Mouse (Mus musculus) right cerebral cortex, adult 18-20 months (tissue): ENCODE results near the gene Chd2.
A peak's percentile ranks its signal among the peaks of the same experiment; 100 is the strongest.

ENCODE experiments used
- DNase-seq: peaks from one replicate; pipeline ENCODE4 v3.0.0; 2022; ENCODE audit warnings: mixed read lengths

Chd2 gene

DNA sequence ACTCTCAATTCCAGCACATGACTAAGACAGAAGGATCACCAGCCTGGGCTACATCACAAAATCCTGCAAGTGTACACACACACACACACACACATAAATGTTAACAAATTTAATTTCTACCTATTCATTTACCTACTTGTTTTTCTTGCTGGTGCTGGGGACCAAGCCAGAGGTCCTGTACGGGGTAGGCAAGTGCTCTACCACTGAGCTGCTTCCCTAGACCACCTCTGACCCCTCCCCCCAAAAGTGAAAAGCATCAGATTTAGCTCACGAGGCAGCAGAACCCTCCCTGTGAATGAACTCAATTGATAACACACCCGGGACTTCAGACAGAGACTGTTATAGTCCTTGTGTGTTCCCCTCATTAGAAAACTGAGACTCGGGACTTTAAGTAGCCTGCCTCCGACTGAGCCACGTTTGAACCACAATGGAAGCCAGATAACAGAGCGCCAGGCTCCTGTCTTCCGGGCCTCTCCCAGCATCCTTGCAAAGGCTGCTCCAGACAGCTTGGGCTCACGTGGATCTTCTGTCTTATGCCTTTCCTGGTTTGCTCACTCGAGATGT lies 19.9 kb upstream of the Chd2 start:
- DNase-seq = no peak

DNA sequence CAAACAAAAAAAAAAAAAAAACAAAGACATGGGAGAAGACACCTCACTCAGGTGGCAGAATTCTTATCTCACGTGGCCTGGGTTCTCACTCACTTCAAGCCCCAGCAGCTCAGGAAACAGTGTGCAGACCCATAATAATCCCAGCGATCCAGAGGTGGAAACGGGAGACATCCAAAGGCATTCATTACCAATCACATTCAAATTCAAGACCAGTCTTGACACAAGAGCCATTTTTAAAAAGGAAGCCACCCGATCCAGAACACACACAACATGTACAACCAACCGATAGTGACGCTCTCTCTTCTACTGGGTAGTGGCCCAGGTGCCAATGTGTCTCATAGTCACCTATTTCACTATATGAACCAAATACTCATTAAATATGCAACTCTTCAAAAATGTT lies 19.2 kb upstream of the Chd2 start:
- no peak for DNase-seq

DNA sequence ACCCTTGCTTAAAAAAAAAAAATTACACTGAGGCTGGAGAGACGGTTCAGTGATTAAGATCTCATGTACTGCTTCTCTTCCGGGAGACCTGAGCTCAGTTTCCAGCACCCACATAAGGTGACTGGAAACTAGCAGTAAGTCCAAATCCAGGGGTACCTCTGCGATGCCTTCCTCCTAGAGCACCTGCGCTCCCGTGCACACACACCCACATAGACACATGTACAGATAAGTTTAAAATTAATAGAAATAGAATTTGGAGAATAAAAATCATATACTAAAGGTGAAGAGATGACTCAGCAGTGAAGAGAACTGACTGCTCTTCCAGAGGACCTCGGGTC lies 18.2 kb upstream of the Chd2 start:
- DNase-seq = no peak

DNA sequence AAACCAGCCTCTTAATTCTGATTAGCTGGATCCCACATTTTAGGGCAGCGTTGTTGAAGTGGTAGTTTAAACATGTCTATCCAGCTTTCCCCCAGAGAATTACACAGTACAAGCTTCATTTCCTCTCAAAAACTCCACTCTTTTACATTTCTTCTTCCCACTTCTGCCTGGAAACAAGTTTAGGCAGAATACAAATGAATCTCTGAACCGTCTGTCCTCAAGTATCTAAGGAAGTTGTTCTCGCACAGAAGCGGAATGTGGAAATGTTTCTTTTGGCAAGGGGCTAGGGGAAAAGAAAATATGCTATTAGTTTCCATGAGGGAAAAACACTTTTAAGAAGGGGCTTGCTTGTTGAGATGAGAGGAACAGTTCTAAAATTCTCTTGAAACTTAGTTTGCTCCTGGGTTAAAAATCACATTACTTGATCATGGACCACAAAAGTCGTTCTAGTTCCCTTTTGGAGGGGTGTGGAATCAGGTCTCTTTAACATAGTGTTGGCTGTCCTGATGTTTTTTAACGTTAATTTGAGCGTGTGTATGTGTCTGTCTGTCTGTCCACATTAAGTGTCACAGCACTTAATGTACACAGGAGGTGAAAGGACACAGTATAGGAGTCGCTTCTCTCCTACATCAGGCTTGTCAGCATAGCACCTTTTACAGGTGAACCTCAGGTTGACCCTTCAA lies 17.7 kb upstream of the Chd2 start:
- no peak for DNase-seq

DNA sequence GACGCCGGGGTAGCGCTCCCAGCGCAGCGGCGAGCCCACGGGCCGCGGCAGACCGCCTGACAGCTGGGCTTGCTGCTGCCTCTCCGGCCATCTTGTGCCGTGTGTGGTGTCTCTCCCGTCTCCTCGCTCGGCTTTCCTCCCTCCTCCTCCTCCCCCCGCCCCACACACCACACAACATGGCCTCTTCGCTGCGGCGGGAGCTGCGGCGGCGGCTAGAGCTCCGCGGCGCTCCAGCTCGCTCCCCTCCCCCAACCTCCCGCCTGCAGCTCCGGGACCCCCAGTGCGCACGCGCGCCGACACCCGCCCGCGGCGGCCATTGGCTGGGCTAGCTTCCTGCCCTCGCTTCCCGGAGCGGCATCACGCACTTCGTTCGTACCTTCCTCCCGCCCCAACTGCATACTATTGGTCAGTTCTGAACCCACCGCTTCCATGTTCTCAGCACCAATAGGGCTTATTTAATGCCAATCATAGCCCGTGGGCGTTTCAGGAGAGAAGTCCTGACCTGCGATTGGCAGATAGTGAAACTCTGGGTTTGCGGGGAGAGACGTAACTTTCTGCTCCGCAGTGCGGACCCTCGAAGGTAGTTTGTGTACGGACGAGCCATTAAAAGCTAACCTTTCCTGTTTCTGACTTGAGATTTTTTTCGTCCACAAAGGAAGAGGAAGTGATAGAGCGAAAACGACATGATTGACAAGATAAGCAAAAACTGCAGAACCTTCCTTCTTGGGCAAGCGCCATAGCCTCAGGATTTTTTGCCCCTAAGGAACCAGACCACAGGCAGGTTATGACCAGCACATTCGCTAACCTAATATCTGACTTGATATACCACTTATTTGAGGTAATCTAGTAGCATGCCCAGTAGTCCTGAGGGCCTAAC lies 16.9 kb upstream of the Chd2 start:
- peak; percentile 100 for DNase-seq

DNA sequence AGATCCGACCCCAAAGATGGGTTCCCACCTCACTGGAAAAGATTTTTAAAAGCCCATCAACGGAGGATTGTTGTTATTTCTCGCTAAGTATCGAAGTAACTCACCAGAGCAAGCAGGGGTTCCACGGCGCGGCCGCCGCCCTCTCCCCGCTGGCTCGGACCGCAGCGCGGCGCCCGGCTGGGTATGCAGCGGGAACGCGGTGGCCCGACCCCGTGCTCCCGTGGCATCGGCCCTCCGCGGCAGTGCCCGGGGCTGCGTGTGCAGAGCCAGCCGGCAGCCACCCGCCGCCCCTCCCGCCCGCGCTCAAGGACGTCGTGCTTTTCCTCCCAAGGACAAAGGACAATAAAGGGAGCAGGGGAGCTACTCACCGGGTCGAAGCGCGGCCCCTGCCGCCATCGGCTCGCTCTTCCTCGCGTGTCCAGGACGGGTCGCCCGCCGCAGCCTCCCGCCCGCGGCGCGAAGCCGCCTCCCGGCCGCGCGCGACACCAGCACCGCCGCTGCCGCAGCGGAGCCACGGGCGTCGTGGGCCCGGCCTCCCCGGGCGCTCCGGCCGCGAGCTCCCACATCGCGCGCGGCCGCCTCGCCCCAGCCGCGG lies 16.1 kb upstream of the Chd2 start:
- DNase-seq = peak; percentile 55

DNA sequence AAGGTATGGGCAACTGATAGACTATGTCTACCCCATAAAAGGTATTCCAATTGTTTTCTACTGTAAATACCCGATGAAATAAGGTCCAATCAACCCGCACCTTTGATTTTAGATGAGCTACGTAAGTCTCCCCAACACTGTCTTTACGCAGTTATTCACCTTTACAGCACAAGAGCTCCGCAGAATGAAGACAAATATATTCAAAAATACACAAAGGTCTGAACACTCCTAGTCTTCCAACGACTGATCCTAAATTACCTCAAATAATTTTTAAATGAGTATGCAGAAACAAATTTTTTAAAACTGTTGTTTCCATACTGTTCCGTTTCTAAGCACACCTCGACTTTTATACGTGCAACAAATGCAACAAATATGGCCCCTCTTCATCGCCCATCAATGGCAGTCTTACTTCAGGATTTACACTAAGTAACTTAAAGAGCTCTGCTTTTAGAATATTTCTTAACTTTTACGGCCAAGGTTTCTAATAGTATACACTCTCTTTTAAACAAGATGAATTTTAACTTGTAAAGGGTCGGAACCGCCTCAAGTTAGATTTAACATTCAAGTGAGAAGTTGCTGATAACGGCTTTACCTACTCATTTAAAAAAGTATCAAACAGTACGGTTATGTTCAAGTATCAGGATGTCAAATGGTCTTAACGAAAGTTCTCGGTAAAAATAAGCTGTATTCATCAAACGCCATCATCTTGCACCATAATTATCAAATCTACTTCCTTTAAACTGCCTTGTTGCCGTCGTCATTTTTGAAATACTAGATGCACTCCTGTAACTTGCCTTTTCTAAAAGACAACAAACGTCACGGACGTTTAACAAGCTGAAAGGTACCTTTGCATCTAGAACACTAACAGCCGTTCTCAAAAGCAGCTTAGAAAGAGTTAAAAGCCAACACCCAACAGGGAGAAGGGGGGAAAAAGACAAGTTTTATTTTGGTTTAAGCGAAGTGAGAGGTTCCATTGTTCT lies 15.3 kb upstream of the Chd2 start:
- DNase-seq = no peak

DNA sequence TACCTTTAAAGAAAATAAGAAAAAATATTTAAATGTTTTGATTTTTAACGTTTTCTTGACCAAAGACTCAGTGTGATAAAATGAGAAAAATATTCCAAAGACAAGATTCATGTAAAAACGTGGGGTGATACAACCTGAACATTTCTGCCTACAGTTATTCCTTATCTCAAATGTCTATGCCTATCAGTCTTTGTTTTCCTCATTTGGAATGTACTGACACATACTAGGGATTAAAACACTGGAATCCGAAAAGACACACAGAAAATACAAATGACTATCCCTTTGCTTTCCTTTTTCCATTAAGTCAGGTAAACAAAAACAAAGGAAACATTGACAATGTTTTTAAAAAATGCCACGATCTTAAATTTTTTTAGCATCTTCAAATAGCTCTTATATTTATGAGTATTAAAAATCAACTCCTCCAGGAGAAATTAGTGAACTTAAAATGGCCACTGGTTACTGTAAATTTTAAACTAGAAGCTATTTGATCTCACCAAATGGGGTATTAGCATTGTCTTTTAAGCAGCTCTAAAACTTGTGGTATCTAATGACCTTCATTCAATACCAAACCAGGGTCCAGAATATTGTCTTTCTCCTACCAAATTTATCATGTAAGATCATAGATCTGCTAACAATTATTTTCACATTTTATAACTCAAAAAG lies 14.4 kb upstream of the Chd2 start:
- no peak for DNase-seq

DNA sequence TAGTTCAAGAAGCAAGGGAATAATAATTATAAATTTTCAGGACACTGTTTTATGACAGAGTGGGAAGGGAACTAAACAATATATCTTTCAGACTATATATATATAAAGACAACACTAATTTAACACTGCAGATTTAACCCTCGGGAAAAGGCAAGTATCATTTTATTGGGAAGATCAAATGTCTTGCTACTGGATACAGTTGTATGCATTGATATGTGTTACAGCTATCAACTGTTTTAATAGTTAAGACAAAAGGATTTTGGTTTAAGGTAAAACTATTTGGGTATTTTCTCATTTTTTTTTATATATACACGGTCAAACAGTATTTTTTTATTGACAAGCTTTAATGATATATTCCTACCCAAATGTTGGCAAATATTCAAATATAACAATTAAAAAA lies 13.2 kb upstream of the Chd2 start:
- no peak for DNase-seq

DNA sequence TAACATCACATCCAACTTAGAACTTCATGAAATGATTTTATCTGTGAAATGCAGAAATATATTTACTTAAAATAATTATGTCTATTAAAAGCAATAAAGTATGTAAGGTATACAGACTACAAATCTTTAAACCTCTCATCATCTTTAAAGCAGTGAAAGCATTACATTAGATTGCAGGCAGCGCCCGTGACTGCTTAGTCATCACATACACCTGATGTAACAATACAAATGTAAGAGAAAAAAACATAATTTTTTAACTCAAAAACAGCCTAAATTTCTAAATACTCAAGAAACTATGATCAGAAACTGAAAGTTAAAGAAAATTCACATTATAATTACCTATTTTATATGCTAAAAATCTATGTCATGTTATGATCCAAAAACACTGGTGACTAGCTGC lies 11.5 kb upstream of the Chd2 start:
- DNase-seq = no peak

DNA sequence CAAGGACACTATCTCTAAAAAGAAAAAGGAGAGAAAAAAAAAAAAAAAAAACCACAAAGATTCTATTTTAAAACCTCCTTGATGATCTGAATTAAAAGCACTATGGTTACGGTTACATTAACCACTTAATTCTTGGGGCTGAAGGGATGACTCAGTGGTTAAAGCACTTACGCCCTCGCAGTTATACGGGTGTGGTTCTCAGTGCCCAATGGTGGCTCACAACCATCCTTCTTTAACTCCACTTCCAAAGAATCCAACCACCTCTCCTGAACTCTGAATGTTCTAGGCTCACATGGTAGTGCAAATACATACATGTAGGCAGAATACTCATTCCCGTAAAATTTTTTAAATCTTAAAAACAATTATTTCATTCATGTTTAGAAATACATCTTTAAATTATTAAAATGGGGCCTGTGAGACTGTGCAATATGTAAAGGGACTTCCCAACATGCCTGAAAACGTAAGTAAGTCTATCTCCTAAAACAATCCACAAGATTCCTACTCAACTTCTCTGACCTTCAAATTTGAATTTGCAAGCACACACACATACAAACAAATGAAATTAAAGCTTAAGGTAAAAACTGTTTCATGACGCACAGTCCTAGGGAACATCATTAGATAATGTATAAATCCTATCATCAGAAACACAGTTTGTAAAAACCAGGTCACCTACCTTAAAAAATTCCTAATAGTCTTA lies 10.6 kb upstream of the Chd2 start:
- no peak for DNase-seq

DNA sequence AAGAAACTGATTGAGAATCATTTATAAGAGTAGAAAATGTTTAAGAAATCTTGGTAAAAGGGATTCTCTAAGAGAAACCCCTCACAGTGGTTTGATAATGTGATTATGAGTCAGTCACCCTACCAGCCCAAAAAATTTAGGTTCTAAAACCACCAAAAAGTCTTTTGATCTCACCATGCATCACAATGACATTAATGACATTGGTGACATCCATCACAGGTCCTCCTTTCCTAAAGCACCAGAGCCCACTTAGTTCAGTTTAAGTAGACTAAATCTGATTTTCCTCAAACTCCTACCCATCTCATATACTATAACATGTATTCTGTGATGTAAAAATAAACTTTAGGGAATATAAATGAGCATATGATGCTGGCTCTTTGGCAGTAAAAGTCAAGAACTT lies 9.7 kb upstream of the Chd2 start:
- DNase-seq = no peak

DNA sequence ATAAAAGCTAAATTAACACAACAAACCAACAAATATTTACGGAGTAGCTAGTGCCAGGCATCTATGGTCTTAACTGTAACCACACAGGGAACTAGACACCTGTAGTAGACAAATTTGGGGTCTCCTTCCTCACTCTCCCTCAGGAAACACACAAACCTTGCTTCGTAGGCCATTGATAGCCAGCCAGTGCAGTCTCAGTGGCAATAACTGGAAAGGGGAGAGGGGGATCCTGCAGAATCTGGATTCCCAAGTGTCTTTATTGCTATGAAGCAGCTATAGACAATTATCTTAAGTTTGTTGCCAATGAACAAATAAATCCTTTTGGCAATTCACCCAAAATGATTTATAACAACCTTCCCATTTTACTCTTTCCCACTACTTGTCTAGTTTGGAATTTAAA lies 6.4 kb upstream of the Chd2 start:
- DNase-seq = no peak

DNA sequence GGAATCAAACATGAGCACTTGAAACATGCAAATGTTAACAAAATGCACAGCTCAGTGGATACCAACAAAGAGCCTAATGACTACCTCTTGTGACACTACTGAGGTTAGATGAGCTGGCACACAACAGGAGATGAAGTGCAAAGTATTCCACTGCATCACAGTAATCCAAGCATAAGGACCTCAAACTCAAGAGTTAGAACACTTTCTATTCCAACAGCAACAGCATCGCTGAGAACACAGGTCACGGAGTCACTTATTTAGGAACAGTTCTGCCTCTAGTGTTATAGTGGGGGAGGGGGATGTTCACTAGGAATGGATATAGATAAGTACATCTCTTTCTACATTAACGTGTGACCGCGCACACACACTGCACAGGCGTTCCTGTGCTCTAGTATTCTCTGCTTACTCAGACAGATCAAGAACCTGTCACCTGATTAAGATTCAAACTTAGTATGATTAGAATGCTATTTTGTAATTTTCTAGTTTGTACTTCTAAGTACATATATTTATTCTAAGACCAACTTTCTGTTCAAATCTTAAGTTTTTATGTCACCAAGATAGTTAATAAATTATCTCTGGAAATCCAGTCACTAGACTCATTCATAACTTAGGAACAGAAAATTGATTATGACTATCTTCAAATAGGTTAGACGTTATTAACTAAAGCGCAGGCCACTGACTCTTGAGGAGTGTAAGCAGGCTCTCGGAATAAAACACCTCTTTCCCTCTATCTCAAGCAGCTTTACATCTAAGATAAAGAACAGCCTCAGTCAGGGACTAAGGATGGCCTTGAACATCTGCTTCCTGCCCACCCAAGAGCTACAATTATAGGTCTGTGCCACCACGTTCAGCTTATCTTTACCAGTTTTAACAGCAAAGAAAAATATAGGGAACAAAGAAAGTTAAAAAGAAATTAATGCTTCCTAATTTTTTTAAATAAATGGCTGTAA lies 5.2 kb upstream of the Chd2 start:
- no peak for DNase-seq

DNA sequence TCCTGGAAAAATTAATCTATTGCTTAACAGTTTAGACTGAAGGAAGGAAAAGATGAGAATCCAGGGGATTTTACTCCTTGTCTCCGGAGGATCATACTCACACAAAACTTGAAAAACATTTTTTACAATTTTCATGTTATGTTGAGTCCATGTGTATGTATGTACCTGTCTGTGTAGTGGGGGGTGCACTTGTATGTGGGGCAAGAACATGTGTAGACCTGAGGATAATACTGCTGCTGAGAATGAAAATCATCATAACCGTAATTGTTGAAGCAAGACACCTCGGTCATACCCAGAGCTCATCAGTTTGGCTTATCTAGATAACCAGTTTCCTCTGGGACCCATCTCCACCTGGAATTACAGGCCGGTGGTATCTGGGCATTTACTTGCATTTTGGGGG lies 3.4 kb upstream of the Chd2 start:
- no peak for DNase-seq

DNA sequence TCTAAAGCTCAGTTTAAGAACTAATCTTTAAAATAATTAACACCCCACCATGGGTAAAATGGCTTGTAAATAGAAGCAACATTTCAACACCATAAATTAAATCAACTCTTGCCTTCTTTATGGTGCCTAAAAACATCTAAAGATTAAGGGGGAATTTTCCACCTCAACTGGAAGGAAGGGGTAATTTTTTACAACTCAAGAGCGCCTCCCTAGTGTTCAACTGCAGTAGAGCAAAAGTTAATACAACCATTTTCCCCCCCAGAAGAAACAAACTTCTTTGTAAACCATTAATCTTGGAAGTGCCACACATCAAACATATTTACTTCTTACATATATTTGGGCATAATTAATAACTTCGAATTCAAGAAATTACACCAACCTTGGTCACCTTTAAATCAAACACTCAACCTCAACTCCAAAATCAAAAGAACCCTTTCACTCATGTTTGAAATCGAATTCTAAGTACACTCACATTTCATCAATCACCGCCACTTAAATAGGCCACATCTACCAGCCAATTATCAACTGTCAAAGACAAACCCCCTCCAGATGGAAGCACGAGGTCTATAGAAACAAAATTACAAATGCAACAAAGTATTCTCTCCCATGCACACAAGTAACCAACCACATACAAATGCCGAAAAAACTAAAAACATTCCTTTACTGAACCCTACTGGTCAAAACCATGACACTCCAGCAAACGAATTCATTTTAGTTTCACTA lies 662 bp upstream of the Chd2 start:
- no peak for DNase-seq

DNA sequence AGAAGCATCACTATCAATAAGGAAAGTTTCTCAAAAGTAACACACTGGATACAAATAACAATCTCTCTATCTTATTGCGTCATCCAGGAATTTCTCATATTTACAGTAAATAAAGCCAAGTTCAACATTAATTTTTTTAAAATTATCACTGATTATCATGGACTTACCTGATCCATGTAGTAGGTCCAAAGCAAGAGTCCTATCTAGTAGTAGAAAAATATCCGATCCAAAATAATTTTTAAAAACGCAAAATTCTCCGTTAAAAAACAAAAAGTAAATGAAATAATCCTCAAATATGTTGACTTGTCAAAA lies 595 bp downstream of the Chd2 start:
- no peak for DNase-seq

DNA sequence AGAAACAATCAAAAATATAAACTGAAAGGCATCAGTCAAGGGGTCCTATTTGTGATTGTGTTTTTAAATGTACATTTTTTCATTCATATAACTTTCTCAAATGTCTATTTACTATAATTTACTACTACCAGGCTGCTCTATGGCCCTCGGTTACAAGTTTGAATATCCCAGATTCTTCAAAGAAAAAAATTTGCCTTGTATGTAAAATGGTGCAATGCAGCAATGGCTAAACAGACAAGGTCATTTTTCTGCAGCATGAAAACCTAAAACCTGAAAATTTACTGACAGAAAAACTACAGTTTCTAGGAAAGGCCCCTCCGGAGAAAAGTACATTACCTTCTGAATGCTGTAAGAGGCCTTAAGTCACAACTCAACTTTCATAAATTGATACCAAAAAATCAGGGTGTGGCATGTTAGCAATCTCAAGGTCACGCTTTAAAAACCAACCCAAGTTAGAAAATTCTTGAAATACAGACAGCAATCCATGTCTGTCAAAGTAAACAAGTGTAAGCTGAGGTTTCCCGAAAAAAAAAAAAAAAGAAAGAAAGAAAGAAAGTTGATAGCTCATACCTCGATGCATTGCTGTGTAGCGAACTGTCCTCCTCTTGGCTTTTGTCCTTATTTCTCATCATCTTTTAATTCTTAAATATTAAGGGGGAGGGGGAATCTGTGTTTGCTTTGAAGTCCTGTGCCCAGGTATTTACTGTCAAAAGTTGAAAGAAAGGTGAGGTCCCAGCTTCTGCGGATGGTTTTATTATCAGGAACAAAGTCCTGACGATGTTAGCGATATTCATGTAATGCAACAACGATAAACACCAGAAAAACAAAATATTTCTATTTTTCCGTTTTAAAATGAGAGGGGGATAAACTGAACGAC lies 1.2 kb downstream of the Chd2 start:
- DNase-seq = no peak
